Mouse (Mus musculus) inflammation-experienced regulatory T-cells, adult 6 months (primary cell): ENCODE measurements around the gene Itpr2. TPM values are rescaled to one million over a fixed set of nuclear protein-coding genes. Genes with fewer than 3 reads are reported as not detected.

ENCODE experiments used
- ATAC-seq: one replicate; pipeline ENCODE4 v1.8.0; 2017
- polyA plus RNA-seq, 3 experiments: library from polyadenylated mRNA; unstranded; fragments of 100-300 nt; shearing (Covaris generic); gene quantifications; one replicate each; pipeline ENCODE4 v1.2.1; 2017

Itpr2 gene
- polyA plus RNA-seq, result 100 to 1,000 TPM in 1 of 3 experiments, 10 to 100 TPM in 2; 43.2 to 111 (median 94.9) TPM

- peak; percentile 32 for ATAC-seq
Measured at GRCm38 (mm10) chr6:146501866-146502804, at the start of gene Itpr2. Itpr2 (minus strand) TSS chr6:146502223.

- ATAC-seq, result no peak
Measured at GRCm38 (mm10) chr6:146551326-146551725, 49.3 kb upstream of the Itpr2 start.

- ATAC-seq, result no peak
Measured at GRCm38 (mm10) chr6:146550421-146550820, 48.4 kb upstream of the Itpr2 start.

GRCm38 (mm10) chr6:146545289-146545865, 43.4 kb upstream of the Itpr2 start:
- ATAC-seq, result no peak

GRCm38 (mm10) chr6:146544622-146545021, 42.6 kb upstream of the Itpr2 start:
- no peak for ATAC-seq

- ATAC-seq, result no peak
Measured at GRCm38 (mm10) chr6:146540386-146540785, 38.4 kb upstream of the Itpr2 start.

GRCm38 (mm10) chr6:146538661-146539060, 36.6 kb upstream of the Itpr2 start:
- no peak for ATAC-seq

GRCm38 (mm10) chr6:146538071-146538470, 36.0 kb upstream of the Itpr2 start:
- ATAC-seq, result no peak

- no peak for ATAC-seq
Measured at GRCm38 (mm10) chr6:146537111-146537510, 35.1 kb upstream of the Itpr2 start.

- no peak for ATAC-seq
Measured at GRCm38 (mm10) chr6:146535501-146535900, 33.5 kb upstream of the Itpr2 start.

- ATAC-seq, result no peak
Measured at GRCm38 (mm10) chr6:146533146-146533545, 31.1 kb upstream of the Itpr2 start.

GRCm38 (mm10) chr6:146530769-146531168, 28.7 kb upstream of the Itpr2 start:
- no peak for ATAC-seq

- ATAC-seq, result no peak
Measured at GRCm38 (mm10) chr6:146530363-146530762, 28.3 kb upstream of the Itpr2 start.

- no peak for ATAC-seq
Measured at GRCm38 (mm10) chr6:146527537-146527936, 25.5 kb upstream of the Itpr2 start.

GRCm38 (mm10) chr6:146525500-146525899, 23.5 kb upstream of the Itpr2 start:
- ATAC-seq, result no peak

- peak; percentile 97 for ATAC-seq
Measured at GRCm38 (mm10) chr6:146521456-146522245, 19.6 kb upstream of the Itpr2 start.

GRCm38 (mm10) chr6:146519019-146519418, 17.0 kb upstream of the Itpr2 start:
- no peak for ATAC-seq

- ATAC-seq, result no peak
Measured at GRCm38 (mm10) chr6:146515936-146516335, 13.9 kb upstream of the Itpr2 start.

- no peak for ATAC-seq
Measured at GRCm38 (mm10) chr6:146514531-146514948, 12.5 kb upstream of the Itpr2 start.

- ATAC-seq, result no peak
Measured at GRCm38 (mm10) chr6:146513899-146514298, 11.9 kb upstream of the Itpr2 start.

GRCm38 (mm10) chr6:146513384-146513783, 11.4 kb upstream of the Itpr2 start:
- no peak for ATAC-seq

- ATAC-seq, result no peak
Measured at GRCm38 (mm10) chr6:146511511-146511910, 9.5 kb upstream of the Itpr2 start.

GRCm38 (mm10) chr6:146509891-146510290, 7.9 kb upstream of the Itpr2 start:
- ATAC-seq, result no peak
